ENCODE assay signal across 11 mouse cellular contexts in the genomic region with DNA sequence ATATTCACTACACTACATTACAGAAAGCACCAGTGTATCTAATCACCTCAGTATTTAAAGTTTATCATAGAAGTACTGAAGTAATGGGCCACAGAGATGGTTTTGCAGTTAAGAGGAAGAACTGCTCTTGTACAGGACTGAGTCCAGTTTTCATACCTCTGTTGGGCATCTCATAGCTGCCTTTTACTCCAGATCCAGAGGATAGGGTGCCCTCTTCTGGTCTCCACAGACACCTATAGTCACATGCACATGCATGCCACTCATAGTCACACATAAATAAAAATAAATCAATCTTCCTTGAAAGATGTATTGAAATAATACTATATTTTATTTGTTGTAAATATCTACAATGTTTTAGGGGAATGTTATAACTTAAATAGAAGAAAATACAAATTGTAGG.
"Had no signal": no experiment of that assay in that cellular context is flagged by ENCODE, and none has a peak within 500 bp of the region (broad histone marks: within the 10 kb centered on the region; RNA-seq: fewer than 3 reads in every experiment).

No protein-coding gene starts in this region.

- H3K9ac ChIP-seq: limb, embryonic 13.5 days; liver, embryonic 15.5 days; neural tube, embryonic 12.5 days had no signal

- H3K27ac ChIP-seq: limb, embryonic 13.5 days; liver, embryonic 15.5 days; neural tube, embryonic 12.5 days had no signal

- DNase-seq: kidney, adult 8-10 months; kidney, postnatal 4 days; lung, adult 2 months; lung, postnatal 36 days; midbrain, embryonic 14.5 days; thymus, adult 2 months; thymus, postnatal 25 days had no signal

- H3K9me3 ChIP-seq: limb, embryonic 13.5 days; liver, embryonic 15.5 days; neural tube, embryonic 12.5 days had no signal

- H3K27me3 ChIP-seq: limb, embryonic 13.5 days; liver, embryonic 15.5 days; neural tube, embryonic 12.5 days had no signal

- H3K4me3 ChIP-seq: limb, embryonic 13.5 days; liver, embryonic 15.5 days; neural tube, embryonic 12.5 days had no signal

- H3K4me1 ChIP-seq: limb, embryonic 13.5 days; liver, embryonic 15.5 days; neural tube, embryonic 12.5 days had no signal

- H3K36me3 ChIP-seq: limb, embryonic 13.5 days; liver, embryonic 15.5 days; neural tube, embryonic 12.5 days had no signal

- H3K4me2 ChIP-seq: limb, embryonic 13.5 days; liver, embryonic 15.5 days; neural tube, embryonic 12.5 days had no signal

- ATAC-seq: lung, postnatal 0 days had no signal
